Mouse (Mus musculus): ENCODE measurements around the gene B2m.

DNA sequence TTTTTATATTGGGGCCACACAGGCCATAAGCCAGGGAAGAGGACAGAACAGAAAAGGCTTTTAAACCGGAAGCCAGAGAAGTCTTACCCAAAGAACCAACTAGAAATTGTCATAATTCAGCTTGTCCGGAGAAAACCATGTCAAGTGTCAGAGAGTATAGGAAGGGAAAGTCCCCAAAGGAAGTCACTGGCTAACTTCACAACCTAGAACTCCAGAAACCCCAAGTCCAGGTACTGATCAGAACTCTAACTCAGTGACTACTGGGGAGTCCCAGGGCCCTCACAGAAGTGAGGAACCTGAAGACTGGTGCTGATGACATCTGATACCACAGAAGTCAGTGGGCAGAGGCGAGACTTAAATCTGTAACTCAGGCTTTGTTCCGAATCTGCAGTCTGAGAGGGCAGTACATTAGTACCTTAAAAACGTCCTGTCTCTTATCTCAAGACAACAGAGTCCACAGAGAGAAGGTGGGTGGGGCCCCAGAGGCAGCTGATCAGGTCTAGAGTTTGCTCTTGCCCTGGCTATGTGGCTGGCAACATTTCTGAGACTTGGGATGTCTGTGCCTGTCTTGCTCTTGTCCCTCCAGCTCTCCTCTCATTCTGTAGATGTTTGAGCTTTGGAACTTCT lies 9.5 kb upstream of the B2m start:
- TF ChIP-seq CTCF (IDR thresholded peaks at IDR 0.05; ENCODE audit: extremely low read depth, insufficient read depth, insufficient read length, insufficient replicate concordance) (no peak), POLR2A (IDR thresholded peaks at IDR 0.05; ENCODE audit: low read depth, low read length) (no peak)

All from spleen, adult 2 months (tissue).